Mouse (Mus musculus): ENCODE measurements around the gene Snx11.
"Not testable (repeated sequence)": the region's sequence is repeated elsewhere in the genome, so short reads cannot be mapped to it uniquely, and the experiment has no call there.

Gene Snx11

DNA sequence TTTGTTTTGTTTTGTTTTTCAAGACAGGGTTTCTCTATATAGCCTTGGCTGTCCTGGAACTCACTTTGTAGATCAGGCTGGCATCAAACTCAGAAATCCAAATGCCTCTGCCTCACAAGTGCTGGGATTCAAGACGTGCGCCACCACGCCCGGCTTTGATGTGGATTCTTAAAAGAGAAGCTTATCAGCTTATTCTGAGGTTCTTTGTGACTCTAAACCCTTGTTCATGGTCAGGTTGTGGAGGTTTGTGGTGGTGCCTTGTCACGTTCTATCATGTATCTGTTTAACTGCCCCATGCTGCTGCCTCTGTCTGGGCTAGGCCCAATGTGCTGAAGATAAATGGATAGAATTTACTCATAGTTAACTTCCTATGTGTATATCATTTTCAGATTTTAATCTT, 28.2 kb upstream of the Snx11 start:
- in situ Hi-C loops (cut with MboI; ENCODE audit: low pct_unique_long_range_greater_than_20kb in 1 of 2, low sequenced_read_pairs in 2 of 2, unreplicated experiment in 1 of 2): no loop called here

GRCm38 (mm10) chr11:96799511-96799910, 22.2 kb upstream of the Snx11 start:
- in situ Hi-C loops (cut with MboI; ENCODE audit: low pct_unique_long_range_greater_than_20kb in 1 of 2, low sequenced_read_pairs in 2 of 2, unreplicated experiment in 1 of 2): no loop called here

GRCm38 (mm10) chr11:96796586-96796985, 19.2 kb upstream of the Snx11 start:
- in situ Hi-C loops (cut with MboI; ENCODE audit: low pct_unique_long_range_greater_than_20kb in 1 of 2, low sequenced_read_pairs in 2 of 2, unreplicated experiment in 1 of 2): no loop called here

GRCm38 (mm10) chr11:96796081-96796480, 18.7 kb upstream of the Snx11 start:
- in situ Hi-C loops (cut with MboI; ENCODE audit: low pct_unique_long_range_greater_than_20kb in 1 of 2, low sequenced_read_pairs in 2 of 2, unreplicated experiment in 1 of 2): no loop called here

DNA sequence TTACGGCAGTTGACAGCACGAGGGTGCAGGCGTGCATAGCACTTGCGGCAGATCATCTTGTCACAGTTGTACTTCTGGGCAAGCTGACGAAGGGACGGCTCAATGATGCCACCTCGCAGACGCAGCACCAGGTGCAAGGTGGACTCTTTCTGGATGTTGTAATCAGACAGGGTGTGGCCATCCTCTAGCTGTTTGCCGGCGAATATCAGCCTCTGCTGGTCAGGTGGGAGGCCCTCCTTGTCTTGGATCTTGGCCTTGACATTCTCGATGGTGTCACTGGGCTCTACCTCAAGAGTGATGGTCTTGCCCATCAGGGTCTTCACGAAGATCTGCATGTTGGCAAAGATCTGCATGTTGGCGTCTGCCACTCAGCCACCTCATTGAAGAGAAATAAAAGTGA, 18.1 kb upstream of the Snx11 start:
- in situ Hi-C loops (cut with MboI; ENCODE audit: low pct_unique_long_range_greater_than_20kb in 1 of 2, low sequenced_read_pairs in 2 of 2, unreplicated experiment in 1 of 2): no loop called here

DNA sequence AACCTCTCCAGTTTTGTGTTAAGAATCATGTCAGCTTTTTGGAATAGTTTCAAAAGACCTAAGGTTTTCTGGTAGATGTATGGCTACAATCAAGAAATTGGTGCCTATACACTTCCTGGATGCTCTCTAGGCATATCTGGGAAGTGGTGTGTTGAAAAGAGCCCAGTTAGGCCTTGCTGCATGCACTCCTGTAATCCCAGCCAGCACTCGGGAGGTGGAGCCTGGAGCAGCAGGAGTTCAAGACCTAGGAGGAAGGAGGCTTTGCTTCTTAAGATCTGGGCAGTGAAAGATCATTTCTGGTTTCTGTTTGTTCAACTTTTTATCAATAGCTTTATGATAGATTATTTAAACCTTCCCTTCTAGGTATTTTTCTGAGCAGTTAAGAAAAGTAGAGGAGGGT, 13.3 kb upstream of the Snx11 start:
- in situ Hi-C loops (cut with MboI; ENCODE audit: low pct_unique_long_range_greater_than_20kb in 1 of 2, low sequenced_read_pairs in 2 of 2, unreplicated experiment in 1 of 2): no loop called here

DNA sequence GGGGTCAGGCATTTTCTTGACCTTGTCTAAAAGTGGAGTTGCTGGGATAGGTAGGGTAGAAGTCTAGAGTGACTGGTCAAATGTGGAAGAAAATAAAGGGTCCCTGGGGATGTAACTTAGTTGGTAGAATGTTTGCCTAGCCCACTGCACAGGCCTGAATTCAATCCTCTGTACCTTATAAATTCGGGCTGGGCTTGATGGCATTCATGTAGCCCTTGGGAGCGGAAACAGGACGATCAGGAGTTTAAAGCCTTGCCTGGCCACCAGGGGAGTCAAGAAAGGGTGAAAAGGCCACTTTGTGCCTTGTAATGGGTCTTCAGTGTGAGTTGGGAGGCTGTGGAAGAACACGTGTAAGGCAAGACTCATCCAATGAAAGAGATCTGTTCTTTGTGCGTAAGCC, 12.6 kb upstream of the Snx11 start:
- in situ Hi-C loops (cut with MboI; ENCODE audit: low pct_unique_long_range_greater_than_20kb in 1 of 2, low sequenced_read_pairs in 2 of 2, unreplicated experiment in 1 of 2): no loop called here

DNA sequence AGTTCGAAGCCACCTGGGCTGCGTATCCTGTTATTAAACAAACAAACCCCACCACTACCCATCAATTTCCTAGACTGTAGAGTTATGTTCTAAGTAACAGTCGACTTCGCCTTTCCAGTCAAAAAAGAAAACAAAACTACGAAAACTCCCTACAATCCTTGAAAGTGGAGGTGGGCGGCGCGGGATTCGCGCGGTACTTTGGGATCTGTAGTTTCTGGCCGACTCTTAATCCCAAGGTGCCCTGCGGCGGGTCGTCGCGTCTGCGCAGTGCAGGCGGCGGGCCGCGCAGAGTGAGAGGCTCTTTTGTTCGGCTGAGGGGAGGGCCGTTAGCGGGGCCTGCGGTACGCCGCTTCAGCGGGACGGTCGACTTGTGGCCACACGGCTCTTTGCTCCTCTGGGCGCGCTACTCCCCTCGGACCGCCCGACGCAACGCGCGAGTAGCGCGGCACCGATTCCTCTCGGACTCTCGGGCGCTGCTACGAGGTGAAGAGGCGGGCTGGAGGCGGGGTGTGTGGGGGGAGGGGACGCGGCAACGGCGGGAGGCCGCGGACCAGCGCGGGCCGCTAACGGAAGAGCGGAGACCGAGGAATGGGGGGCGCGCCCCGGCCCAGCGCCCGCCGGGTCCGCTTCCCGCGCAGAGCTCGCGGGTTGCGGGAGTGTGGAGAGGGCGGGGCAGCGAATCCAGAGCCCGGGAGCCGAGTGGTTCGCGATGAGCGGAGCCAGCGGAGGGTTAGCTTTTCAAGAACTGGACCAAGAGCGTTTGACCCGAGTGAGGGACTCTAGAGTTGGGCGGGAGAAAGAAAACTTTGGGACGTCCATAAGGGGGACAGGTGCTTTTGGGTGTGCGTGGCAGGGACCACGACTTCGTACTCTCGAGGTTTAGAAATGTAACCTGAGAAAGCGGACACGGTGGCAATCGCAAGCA, 11.8 kb upstream of the Snx11 start, which contains the start of gene Cbx1:
Cbx1 (plus strand) TSS at position 257 of the 925 bp plus-strand sequence.
- in situ Hi-C loops (cut with MboI; ENCODE audit: low pct_unique_long_range_greater_than_20kb in 1 of 2, low sequenced_read_pairs in 2 of 2, unreplicated experiment in 1 of 2): no loop called here

DNA sequence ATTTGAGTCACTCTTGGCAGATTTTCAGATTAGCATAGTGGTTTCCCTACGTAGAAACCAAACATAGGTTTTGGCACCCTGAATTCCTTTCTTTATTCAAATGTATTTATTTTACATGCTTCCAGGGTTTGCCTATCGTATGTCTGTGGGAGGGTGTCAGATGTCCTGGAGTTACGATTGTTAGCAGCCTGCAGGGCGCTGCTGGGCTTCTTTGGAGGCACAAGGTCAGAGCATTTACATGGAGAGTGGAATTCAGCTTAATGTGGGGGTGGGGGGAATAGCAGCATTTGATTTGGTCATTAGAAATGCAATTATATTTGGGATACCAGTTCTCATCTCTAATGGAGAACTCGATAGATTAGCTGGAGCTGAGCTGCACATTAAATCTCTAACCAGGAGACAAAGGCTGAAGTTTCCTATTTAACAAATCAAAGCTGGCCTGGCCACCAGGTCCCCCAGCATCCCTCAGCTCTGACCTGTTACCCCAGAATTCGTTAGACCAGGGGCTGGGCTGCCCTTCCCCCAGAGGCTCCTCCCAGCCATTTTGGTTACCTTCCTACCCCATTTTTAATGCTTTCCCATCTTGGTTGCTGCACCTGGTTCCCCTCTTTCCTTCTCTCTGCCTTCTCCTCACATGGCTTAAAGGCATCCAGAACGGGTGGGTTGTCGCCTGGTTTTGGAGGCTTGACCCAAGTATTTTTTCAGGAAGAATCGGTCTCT, 9.5 kb upstream of the Snx11 start:
- in situ Hi-C loops (cut with MboI; ENCODE audit: low pct_unique_long_range_greater_than_20kb in 1 of 2, low sequenced_read_pairs in 2 of 2, unreplicated experiment in 1 of 2): no loop called here

- in situ Hi-C loops (cut with MboI; ENCODE audit: low pct_unique_long_range_greater_than_20kb in 1 of 2, low sequenced_read_pairs in 2 of 2, unreplicated experiment in 1 of 2): not testable (repeated sequence)
These were observed 7.5 kb upstream of the Snx11 start for GRCm38 (mm10) chr11:96784847-96785246.

GRCm38 (mm10) chr11:96781425-96781824, 4.1 kb upstream of the Snx11 start:
- in situ Hi-C loops (cut with MboI; ENCODE audit: low pct_unique_long_range_greater_than_20kb in 1 of 2, low sequenced_read_pairs in 2 of 2, unreplicated experiment in 1 of 2): no loop called here

GRCm38 (mm10) chr11:96780306-96780705, 2.9 kb upstream of the Snx11 start:
- in situ Hi-C loops (cut with MboI; ENCODE audit: low pct_unique_long_range_greater_than_20kb in 1 of 2, low sequenced_read_pairs in 2 of 2, unreplicated experiment in 1 of 2): no loop called here

GRCm38 (mm10) chr11:96778061-96778627, 785 bp upstream of the Snx11 start:
- in situ Hi-C loops (cut with MboI; ENCODE audit: low pct_unique_long_range_greater_than_20kb in 1 of 2, low sequenced_read_pairs in 2 of 2, unreplicated experiment in 1 of 2): loop anchor here in 1 of 2 experiments (10.0 kb wide), 1 partner anchor 87 kb away; no protein-coding TSS in a partner anchor

- in situ Hi-C loops (cut with MboI; ENCODE audit: low pct_unique_long_range_greater_than_20kb in 1 of 2, low sequenced_read_pairs in 2 of 2, unreplicated experiment in 1 of 2): loop anchor here in 1 of 2 experiments (10.0 kb wide), 1 partner anchor 89 kb away; no protein-coding TSS in a partner anchor
These were observed 1.3 kb downstream of the Snx11 start for GRCm38 (mm10) chr11:96776068-96776467.

DNA sequence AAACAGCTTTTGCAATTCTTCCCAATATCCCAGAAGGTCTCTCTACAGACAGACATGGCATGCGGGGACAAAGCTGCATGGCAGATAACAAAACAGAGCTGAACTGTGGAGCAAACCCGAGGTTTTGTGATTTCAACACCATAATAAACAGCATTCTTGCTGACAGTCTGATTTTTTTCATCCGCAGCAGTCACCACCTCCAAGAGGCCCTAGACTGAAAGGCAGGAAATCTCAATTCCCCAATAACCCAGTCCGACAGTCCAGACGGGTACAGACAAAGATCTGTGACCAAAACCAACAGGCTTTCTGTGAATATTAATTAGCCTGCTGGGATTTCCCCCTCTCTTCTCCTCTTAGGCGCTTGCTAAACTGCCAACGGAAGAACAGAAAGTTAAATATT, 1.7 kb downstream of the Snx11 start:
- in situ Hi-C loops (cut with MboI; ENCODE audit: low pct_unique_long_range_greater_than_20kb in 1 of 2, low sequenced_read_pairs in 2 of 2, unreplicated experiment in 1 of 2): loop anchor here in 1 of 2 experiments (10.0 kb wide), 1 partner anchor 89 kb away; no protein-coding TSS in a partner anchor

- in situ Hi-C loops (cut with MboI; ENCODE audit: low pct_unique_long_range_greater_than_20kb in 1 of 2, low sequenced_read_pairs in 2 of 2, unreplicated experiment in 1 of 2): loop anchor here in 1 of 2 experiments (10.0 kb wide), 1 partner anchor 90 kb away; no protein-coding TSS in a partner anchor
These were observed 2.3 kb downstream of the Snx11 start for GRCm38 (mm10) chr11:96775063-96775462.

DNA sequence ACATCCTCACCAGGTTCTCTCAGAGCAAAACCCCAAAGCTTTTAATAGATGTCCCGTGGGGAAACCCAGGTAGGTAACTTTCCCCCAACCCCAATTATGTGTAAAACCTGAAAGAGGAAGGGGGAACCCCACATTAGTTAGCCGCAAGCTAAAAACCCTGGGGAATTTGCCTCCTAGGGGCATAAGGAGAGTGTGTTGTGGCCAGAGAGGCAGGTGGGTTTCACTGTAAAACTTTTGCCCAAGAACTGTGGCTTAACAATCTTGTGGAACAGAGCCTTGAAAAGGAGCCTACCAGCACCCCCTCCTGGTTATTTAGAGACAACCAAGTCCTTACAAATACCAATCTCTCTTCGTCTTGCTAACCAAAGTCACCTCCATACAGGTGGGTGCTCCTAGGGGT, 2.8 kb downstream of the Snx11 start:
- in situ Hi-C loops (cut with MboI; ENCODE audit: low pct_unique_long_range_greater_than_20kb in 1 of 2, low sequenced_read_pairs in 2 of 2, unreplicated experiment in 1 of 2): loop anchor here in 1 of 2 experiments (10.0 kb wide), 1 partner anchor 90 kb away; no protein-coding TSS in a partner anchor

- in situ Hi-C loops (cut with MboI; ENCODE audit: low pct_unique_long_range_greater_than_20kb in 1 of 2, low sequenced_read_pairs in 2 of 2, unreplicated experiment in 1 of 2): loop anchor here in 1 of 2 experiments (10.0 kb wide), 1 partner anchor 92 kb away; no protein-coding TSS in a partner anchor
These were observed 4.9 kb downstream of the Snx11 start for GRCm38 (mm10) chr11:96772413-96772812.

Data from mouse embryonic stem cell (cell line).